Mouse (Mus musculus) layer of hippocampus, adult 2 months (tissue): ENCODE measurements at regions not wholly inside any gene's neighbourhood (a gene's known extent, or its start where the extent isn't known, plus 50 kb on each side); places are given as distances from the start of the nearest gene placed in this dataset.
A peak's percentile ranks its signal among the peaks of the same experiment; 100 is the strongest.

Experiments used
- DNase-seq, 2 experiments: peaks; one replicate each; pipeline ENCODE4 v3.0.0; 2022; ENCODE audit warnings: low spot score in 2 of 2
- H3K27ac ChIP-seq: fragments of 200-600 bp; 2 replicates; pipeline ENCODE4 v1.8.1; 2022
- H3K4me3 ChIP-seq: fragments of 200-600 bp; 2 replicates; pipeline ENCODE4 v1.8.1; 2022; ENCODE audit warnings: mild to moderate bottlenecking
- CTCF ChIP-seq: fragments of 200-600 bp; conservative IDR thresholded peaks from 2 replicates; pipeline ENCODE4 v1.8.1; 2022; ENCODE audit warnings: antibody characterized with exemption, mild to moderate bottlenecking, moderate library complexity

DNA sequence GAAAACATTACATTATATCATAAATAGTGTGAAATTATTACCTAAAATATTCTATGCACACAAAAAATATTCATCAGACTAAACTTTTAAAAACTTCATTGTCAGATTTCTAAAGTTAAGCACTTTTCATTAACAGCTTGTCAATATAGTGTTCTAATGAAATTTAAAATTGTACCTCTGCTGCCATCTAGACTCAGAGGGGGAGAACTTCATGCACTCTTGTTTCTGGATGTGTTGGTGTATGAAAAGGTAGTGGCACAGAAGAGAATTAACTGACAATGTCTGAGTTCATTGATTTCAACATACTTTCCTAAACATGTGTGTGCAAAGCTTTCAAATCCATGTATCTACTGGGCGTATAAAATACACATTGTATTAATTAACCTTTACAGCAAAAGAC, 967.5 kb downstream of the Pla2g4a start:
- DNase-seq: peak; percentile 4 to 26
- H3K27ac ChIP-seq: no peak overlapping the region
- TF ChIP-seq CTCF: peak; percentile 92
- no peak overlapping the region for H3K4me3 ChIP-seq

DNA sequence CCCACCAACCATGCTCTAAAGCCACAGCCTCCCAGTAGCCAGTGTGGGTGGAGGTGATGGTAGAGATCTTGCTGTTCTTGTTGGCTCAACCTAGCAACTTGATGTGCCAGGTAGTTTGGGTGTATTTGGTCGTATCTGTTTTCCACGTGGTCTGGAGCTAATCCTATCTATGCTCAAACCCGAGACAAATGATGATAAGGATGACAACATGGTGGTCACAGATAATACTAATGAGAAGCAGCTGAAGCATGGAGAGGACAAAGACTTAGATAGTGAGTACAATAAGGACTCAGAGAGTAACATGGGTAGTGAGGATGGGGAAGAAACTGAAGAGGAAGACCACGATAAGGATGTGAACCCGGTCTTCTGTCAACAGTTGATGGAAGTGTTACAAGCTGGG, 983.7 kb downstream of the Pla2g4a start:
- no peak overlapping the region for H3K27ac ChIP-seq
- DNase-seq: no peak
- TF ChIP-seq CTCF: no peak
- no peak overlapping the region for H3K4me3 ChIP-seq

DNA sequence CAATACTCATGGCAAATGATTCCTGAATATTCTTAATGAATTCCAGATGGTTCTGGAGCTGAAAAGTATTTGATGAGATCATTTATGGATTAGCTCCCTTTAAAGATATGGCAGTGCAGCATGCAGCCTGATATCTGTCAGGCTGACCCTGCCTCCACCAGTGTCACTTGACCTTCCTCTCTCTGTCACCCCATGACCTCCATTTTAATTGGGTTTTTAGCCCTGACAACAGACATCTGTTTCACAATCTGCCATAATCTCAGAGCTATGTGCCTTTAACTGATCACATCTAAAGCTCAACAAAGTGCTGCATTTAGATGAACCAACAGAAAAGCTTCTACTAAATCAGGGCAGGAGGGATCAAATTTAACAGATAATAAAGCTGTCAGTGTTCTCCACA, 995.7 kb downstream of the Pla2g4a start:
- Histone ChIP-seq H3K4me3 (no peak overlapping the region), H3K27ac (no peak overlapping the region)
- TF ChIP-seq CTCF: no peak
- DNase-seq: no peak

DNA sequence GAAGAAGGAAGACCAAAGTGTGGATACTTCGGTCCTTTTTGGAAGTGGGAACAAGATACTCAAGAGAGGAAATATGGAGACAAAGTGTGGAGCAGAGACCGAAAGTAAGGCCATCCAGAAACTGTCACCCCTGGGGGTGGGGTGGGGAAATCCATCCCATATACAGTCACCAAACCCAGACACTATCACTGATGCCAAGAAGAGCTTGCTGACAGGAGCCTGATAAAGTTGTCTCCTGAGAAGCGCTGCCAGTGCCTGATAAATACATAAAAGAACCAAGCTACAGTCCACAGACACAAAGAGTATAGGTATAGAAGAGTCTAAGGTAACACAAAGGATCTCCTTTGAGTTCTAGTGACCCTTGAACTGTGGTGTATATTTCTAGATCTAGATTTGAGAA, 1026.7 kb downstream of the Pla2g4a start:
- no peak for DNase-seq
- Histone ChIP-seq H3K27ac (no peak overlapping the region), H3K4me3 (no peak overlapping the region)
- no peak for TF ChIP-seq CTCF

DNA sequence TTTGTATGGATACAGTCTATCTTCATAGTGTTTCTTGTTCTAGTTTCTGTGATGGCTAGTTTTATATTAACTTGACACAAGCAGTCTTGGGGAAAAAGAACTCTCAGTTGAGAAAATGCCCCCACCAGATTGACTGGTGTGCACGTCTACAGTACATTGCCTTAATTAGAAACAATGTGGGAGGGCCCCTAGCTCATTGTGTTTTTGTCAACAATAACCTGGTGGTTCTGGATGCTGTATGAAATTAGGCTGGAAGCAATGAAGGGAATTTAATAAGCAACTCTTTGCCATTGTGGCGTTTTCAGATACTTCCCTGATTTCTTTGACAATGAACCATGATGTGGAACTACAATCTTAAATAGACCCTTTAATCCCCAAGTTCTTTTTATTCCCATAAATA, 1036.6 kb downstream of the Pla2g4a start:
- Histone ChIP-seq H3K27ac (no peak overlapping the region), H3K4me3 (no peak overlapping the region)
- no peak for DNase-seq
- no peak for TF ChIP-seq CTCF

- no peak overlapping the region for H3K27ac ChIP-seq
- no peak for TF ChIP-seq CTCF
- no peak overlapping the region for H3K4me3 ChIP-seq
- DNase-seq: no peak
These were observed 1044.0 kb downstream of the Pla2g4a start for GRCm38 (mm10) chr1:148917062-148917461.

- no peak for TF ChIP-seq CTCF
- Histone ChIP-seq H3K27ac (no peak overlapping the region), H3K4me3 (no peak overlapping the region)
- DNase-seq: no peak
These were observed 1048.3 kb downstream of the Pla2g4a start for GRCm38 (mm10) chr1:148912819-148913218.

DNA sequence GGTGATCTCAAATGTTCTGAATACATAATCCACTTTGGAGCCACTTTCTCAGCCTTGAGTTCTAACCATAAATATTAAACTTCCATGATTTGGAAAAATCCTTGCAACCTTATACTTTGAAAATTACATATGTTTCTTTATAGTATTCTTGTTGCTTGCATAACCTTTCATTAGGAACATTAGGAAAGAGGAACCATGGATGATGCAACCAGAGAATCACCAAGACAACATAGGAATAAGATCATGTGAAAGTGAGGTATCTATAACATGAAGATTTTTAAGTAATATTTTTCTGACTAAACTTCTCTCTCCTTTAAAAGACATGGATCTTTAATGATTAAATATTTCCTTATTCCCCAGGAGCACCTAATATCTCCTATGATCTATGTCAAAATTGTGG, 1057.0 kb downstream of the Pla2g4a start:
- Histone ChIP-seq H3K4me3 (no peak overlapping the region), H3K27ac (no peak overlapping the region)
- TF ChIP-seq CTCF: no peak
- no peak for DNase-seq

DNA sequence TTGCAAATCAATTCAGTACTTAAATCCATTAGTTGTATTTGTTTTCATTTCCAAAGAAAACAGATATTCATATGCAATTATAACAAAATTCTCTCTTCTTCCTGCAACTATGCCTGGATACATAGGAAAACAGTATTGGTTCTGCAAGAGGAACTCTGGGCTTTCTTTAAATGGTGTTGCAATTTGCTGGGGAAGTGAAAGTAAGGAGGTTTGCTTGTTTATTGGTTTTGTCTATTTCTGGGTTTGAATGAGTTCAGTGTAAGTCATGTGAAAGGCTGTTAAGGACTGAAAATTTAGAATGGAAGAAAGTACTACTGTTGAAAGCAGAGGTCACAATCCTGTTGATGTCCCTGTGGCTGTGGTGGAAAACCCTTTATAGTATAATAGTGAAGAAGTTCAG, 1058.0 kb downstream of the Pla2g4a start:
- no peak for DNase-seq
- TF ChIP-seq CTCF: no peak
- Histone ChIP-seq H3K4me3 (no peak overlapping the region), H3K27ac (no peak overlapping the region)

GRCm38 (mm10) chr1:148901319-148902033, 1059.6 kb downstream of the Pla2g4a start:
- H3K27ac ChIP-seq: no peak overlapping the region
- DNase-seq: no peak
- no peak overlapping the region for H3K4me3 ChIP-seq
- TF ChIP-seq CTCF: no peak

GRCm38 (mm10) chr1:148870788-148871187, 1090.3 kb downstream of the Pla2g4a start:
- no peak for TF ChIP-seq CTCF
- Histone ChIP-seq H3K27ac (no peak overlapping the region), H3K4me3 (no peak overlapping the region)
- DNase-seq: no peak

DNA sequence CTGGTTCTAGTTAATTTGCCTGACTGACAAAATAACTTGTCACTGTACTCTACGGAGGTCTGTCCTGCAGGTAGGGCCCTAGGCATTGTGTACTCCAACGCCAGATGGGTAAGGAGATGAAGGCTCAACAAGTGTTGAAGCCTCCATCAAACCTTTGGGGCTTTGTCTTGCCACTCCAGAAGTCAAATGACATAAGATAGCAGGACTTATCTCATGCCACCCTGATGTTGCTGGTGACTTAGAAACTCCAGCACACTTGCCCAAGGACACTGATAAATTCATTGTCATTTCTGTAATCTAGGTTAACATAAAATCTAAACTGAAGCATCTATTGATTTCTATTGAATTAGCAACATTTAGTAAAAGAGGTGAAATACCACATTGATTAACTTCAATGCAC, 1097.5 kb downstream of the Pla2g4a start:
- no peak for DNase-seq
- no peak overlapping the region for H3K4me3 ChIP-seq
- no peak overlapping the region for H3K27ac ChIP-seq
- no peak for TF ChIP-seq CTCF

- no peak for DNase-seq
- TF ChIP-seq CTCF: no peak
- H3K27ac ChIP-seq: no peak overlapping the region
- H3K4me3 ChIP-seq: no peak overlapping the region
These were observed 1108.1 kb downstream of the Pla2g4a start for GRCm38 (mm10) chr1:148852990-148853389.

DNA sequence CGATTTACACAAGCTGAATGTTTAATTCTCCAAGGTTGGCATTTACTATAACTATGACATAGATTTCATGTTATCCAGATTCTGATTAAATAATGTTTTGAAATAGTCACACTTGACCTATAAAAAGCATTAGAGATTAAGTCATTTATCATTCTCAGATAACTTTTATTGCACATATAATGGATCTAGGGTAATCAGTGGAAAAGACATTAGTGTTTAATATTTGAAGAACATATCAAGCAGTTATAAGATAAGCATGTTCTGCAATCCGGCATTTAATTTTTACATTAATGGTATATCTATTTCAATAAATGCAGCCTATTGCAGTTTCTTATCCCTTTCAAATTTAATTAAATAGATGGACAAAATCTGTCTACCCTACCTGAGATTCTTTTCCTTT, 1114.5 kb downstream of the Pla2g4a start:
- Histone ChIP-seq H3K4me3 (no peak overlapping the region), H3K27ac (no peak overlapping the region)
- TF ChIP-seq CTCF: no peak
- no peak for DNase-seq
